Comparison of ENCODE assay signal across 8 mouse cellular contexts in the genomic region with DNA sequence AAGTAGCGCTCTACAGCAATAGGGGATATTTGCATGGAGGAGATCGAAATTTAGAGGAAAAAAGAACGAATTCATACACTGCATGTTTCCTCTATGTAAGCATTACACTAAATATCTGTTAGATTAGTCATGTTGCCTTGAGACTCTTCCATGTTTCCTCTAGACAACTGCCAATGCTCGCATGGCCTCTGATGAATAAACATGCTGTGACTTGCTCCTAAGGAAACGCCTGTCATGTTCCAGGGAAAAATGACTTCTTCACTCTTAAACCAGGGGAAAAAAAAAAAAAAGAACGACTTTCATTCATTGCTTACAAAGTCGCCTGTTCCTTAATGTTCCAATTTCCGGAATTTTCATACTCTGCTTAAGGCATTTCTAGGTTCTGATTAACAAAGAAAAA. TPM values are rescaled to one million over a fixed set of nuclear protein-coding genes. Genes with fewer than 3 reads are reported as not detected.
DNase-seq lines count a peak whose midpoint lies in the region; ATAC-seq lines count a peak whose summit lies in the region.

No protein-coding gene starts in this region.

- peaks cover 0 to 20% of the 10 kb centered on the region in 2 experiments; a peak in 3 of 4 replicates for H3K4me1 ChIP-seq in heart, embryonic 14.5 days (ENCODE audit: control insufficient read depth in 2 of 2, insufficient read depth in 2 of 2, low read length in 2 of 2)
- H3K4me1 ChIP-seq in forebrain, embryonic 16.5 days (replicated peaks; ENCODE audit: control insufficient read depth, insufficient read depth, low read length) = peaks cover 19% of the 10 kb centered on the region; the same call in 1 of the 2 replicates
- H3K4me1 ChIP-seq in liver, embryonic 16.5 days (ENCODE audit: control insufficient read depth, low read depth, low read length) = no peaks in the 10 kb centered on the region

- peak overlapping the region; percentile 90 for H3K4me2 ChIP-seq in heart, embryonic 14.5 days (ENCODE audit: low read length)
- peak overlapping the region; percentile 98 for H3K4me2 ChIP-seq in forebrain, embryonic 16.5 days (ENCODE audit: low read length)
- H3K4me2 ChIP-seq in liver, embryonic 16.5 days (ENCODE audit: low read depth, low read length) = peak overlapping the region; percentile 64

- DNase-seq in heart, postnatal 10 days = no peak
- DNase-seq in MN1 (ENCODE audit: low spot score) = peak; percentile 17
- no peak for DNase-seq in spleen, postnatal 36 days (ENCODE audit: low spot score in 2 of 2)
- no peak for DNase-seq in embryo, embryonic 11 days

- no peak overlapping the region; the same call in 1 of the 2 replicates for H3K9ac ChIP-seq in heart, embryonic 14.5 days (ENCODE audit: low read length)
- H3K9ac ChIP-seq in forebrain, embryonic 16.5 days (replicated peaks; ENCODE audit: low read depth, low read length) = no peak overlapping the region
- no peak overlapping the region for H3K9ac ChIP-seq in liver, embryonic 16.5 days (ENCODE audit: low read depth, low read length)

- peak overlapping the region; percentile 61 to 88; a peak in 3 of 4 replicates for H3K4me3 ChIP-seq in heart, embryonic 14.5 days (ENCODE audit: control insufficient read depth in 1 of 2, insufficient read depth in 1 of 2, low read depth in 1 of 2, low read length in 2 of 2)
- no peak overlapping the region; the same call in 1 of the 2 replicates for H3K4me3 ChIP-seq in forebrain, embryonic 16.5 days (replicated peaks; ENCODE audit: low read length)
- H3K4me3 ChIP-seq in liver, embryonic 16.5 days (ENCODE audit: low read depth, low read length) = peak overlapping the region; percentile 34; the same call in 1 of the 2 replicates

- ATAC-seq in heart, embryonic 14.5 days (ENCODE audit: insufficient number of reproducible peaks, insufficient read depth, low FRiP score, low read depth) = no peak
- no peak for ATAC-seq in forebrain, embryonic 16.5 days
- ATAC-seq in liver, embryonic 16.5 days (ENCODE audit: low read depth) = no peak
- ATAC-seq in erythroblast, adult 5-6 weeks (replicated peaks; ENCODE audit: low FRiP score, poor library complexity, severe bottlenecking) = no peak

- WGBS in heart, embryonic 14.5 days = 57% methylated on average over 8 of the region's 8 CpGs
- WGBS in forebrain, embryonic 16.5 days = 59% methylated on average over 8 of the region's 8 CpGs
- 47% methylated on average over 8 of the region's 8 CpGs for WGBS in liver, embryonic 16.5 days (ENCODE audit: insufficient replicate concordance)

- no peaks in the 10 kb centered on the region for H3K36me3 ChIP-seq in heart, embryonic 14.5 days (ENCODE audit: control insufficient read depth, insufficient read depth, low read length)
- H3K36me3 ChIP-seq in forebrain, embryonic 16.5 days (ENCODE audit: control insufficient read depth, insufficient read depth) = no peaks in the 10 kb centered on the region
- H3K36me3 ChIP-seq in liver, embryonic 16.5 days (ENCODE audit: control insufficient read depth, insufficient read depth) = no peaks in the 10 kb centered on the region

- H3K27ac ChIP-seq in heart, embryonic 14.5 days (replicated peaks in 1 of 2; ENCODE audit: control insufficient read depth in 1 of 2, insufficient read depth in 1 of 2, low read depth in 2 of 2, low read length in 2 of 2) = no peak overlapping the region
- no peak overlapping the region for H3K27ac ChIP-seq in forebrain, embryonic 16.5 days (ENCODE audit: low read length)
- peak overlapping the region; percentile 3; the same call in 1 of the 2 replicates for H3K27ac ChIP-seq in liver, embryonic 16.5 days (ENCODE audit: low read length)

- intact Hi-C loops in heart, postnatal 10 days (cut with DNase I) = loop anchor here (5.0 kb wide), 1 partner anchor 215 kb away; a partner anchor contains a TSS

- H3K9me3 ChIP-seq in heart, embryonic 14.5 days (ENCODE audit: control insufficient read depth, low read length) = no peaks in the 10 kb centered on the region
- no peaks in the 10 kb centered on the region for H3K9me3 ChIP-seq in forebrain, embryonic 16.5 days (ENCODE audit: control insufficient read depth, low read length)
- H3K9me3 ChIP-seq in liver, embryonic 16.5 days (replicated peaks; ENCODE audit: control insufficient read depth, low read length) = no peaks in the 10 kb centered on the region

- no peaks in the 10 kb centered on the region for H3K27me3 ChIP-seq in heart, embryonic 14.5 days (ENCODE audit: control insufficient read depth, insufficient read depth, low read length)
- H3K27me3 ChIP-seq in forebrain, embryonic 16.5 days (replicated peaks; ENCODE audit: control insufficient read depth, insufficient read depth, low read length) = peaks cover 3% of the 10 kb centered on the region; the same call in 1 of the 2 replicates
- peaks cover 23% of the 10 kb centered on the region for H3K27me3 ChIP-seq in liver, embryonic 16.5 days (ENCODE audit: control insufficient read depth, insufficient read depth, low read depth, low read length)

RNA-seq across cellular contexts. Expression of a gene that starts 2.1 kb away (rescaled TPM):
- 10.6 and 13.2 TPM in 2 replicates for polyA plus RNA-seq in heart, embryonic 14.5 days (2014; fragmentation: Nextera tagmentation; extraction: Ambion mirVana)
- total RNA-seq in heart, postnatal 10 days (2021) = 10 to 100 TPM; 44.8 to 47.4 TPM
- polyA plus RNA-seq in forebrain, embryonic 16.5 days (2015; fragmentation: Nextera tagmentation; extraction: Ambion mirVana) = 3.3 and 3.8 TPM in 2 replicates
- polyA plus RNA-seq in liver, embryonic 16.5 days (2015; fragmentation: Nextera tagmentation; extraction: Ambion mirVana) = 4.9 and 6.1 TPM in 2 replicates
- 1.0 and 1.3 TPM in 2 replicates for total RNA-seq in erythroblast, adult 5-6 weeks (2015; ENCODE audit: low replicate concordance)
- total RNA-seq in erythroblast, adult 5-6 weeks (2017; ENCODE audit: low replicate concordance) = 0.26 and 0.42 TPM in 2 replicates
